Mouse (Mus musculus) T-helper 2 cell (primary cell): Measurements from ENCODE around the gene Tbx5.
"Not testable (repeated sequence)": the region's sequence is repeated elsewhere in the genome, so short reads cannot be mapped to it uniquely, and the experiment has no call there.

Experiments used
- in situ Hi-C: fragments of 300-600 bp; cut with MboI, MseI; formaldehyde crosslinking; loops from one replicate; pipeline ENCODE4 v1.15.1; 2025; ENCODE audit warnings: high pct_unique_total_duplicates

Tbx5 gene

GRCm38 (mm10) chr5:119841634-119842420 lies 9.4 kb downstream of the Tbx5 start:
- in situ Hi-C loops, result no loop called here

GRCm38 (mm10) chr5:119842701-119843393 lies 10.4 kb downstream of the Tbx5 start:
- in situ Hi-C loops, result no loop called here

GRCm38 (mm10) chr5:119843394-119843777 lies 10.9 kb downstream of the Tbx5 start:
- in situ Hi-C loops, result no loop called here

DNA sequence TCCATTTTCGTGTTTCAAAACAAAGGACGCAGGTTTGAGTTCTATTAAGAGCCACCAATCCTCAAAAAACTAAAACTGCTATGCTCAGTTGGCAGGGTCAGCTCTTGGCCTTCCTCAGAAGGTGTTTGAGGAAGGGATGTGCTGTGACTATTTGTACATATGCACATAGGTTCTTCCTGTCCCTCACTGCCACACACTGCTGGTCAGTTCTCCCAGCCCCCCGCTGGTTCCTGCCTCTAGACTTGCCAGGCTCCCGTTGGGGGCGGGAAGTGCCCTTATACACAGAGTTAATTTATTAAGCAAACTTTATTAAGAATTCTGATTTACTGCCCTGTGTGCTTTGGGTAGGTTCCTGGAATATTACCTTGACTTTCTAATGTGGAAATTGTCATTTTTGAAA lies 11.9 kb downstream of the Tbx5 start:
- in situ Hi-C loops, result no loop called here

GRCm38 (mm10) chr5:119844994-119845393 lies 12.5 kb downstream of the Tbx5 start:
- in situ Hi-C loops, result no loop called here

- in situ Hi-C loops, result no loop called here
Observed at GRCm38 (mm10) chr5:119857052-119857451, 24.6 kb downstream of the Tbx5 start.

DNA sequence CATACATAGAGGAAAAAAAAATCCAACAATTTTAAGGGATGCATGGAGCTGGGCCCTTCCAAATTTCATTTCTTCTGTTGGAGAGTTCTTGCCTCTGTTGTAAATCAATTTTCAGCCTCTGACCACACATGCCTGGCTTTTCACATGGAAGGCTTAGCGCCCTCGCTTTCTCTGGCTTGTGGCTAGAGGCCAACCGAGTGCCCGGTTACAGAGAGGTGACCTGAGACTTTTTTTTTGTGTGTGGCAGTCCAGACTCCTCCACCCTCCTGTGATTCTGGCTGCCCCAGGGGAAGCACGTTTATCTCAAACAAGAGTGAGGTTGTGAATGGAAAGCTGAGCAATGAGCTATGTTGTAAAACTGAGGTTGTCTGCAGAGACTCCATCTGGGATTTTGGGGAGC lies 28.8 kb downstream of the Tbx5 start:
- in situ Hi-C loops, result no loop called here

DNA sequence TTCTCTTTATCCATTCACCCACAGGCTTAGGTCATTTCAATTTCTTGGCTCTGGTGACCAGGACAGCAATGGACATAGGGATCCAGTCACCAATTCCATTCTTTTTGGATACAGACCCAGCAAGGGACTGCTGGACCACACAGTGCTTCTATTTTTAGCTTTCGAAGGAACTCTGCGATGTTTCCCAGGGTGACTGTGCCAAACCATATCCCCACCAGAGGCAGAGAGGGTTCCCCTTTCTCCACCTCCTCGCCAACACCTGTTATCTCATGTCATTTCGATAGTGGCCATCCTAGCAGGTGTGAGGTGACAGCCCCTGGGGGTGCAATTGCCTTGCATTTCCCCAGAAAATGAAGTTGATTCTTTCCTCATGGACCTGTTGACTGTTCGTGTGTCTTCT lies 30.0 kb downstream of the Tbx5 start:
- in situ Hi-C loops, result no loop called here

GRCm38 (mm10) chr5:119866277-119867235 lies 34.1 kb downstream of the Tbx5 start:
- in situ Hi-C loops, result no loop called here

DNA sequence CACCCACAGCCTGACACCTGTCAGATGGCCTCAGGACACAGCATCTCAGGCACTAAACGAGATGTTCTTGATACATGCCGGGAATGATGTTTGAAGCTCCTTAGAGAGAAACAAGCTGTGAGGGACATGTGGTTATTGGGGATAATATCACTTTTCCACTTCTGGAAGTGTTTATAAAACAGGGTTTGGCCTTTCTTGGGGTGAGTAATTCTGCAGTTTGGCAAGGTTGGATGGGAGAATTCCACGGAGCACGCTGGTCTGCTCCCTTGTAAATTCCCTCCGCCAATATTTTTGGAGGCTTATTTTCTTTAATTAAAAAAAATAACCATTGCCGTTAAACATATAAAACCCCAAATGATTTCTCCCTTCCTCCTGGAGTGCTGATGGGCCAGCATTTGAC lies 35.5 kb downstream of the Tbx5 start:
- in situ Hi-C loops, result no loop called here

DNA sequence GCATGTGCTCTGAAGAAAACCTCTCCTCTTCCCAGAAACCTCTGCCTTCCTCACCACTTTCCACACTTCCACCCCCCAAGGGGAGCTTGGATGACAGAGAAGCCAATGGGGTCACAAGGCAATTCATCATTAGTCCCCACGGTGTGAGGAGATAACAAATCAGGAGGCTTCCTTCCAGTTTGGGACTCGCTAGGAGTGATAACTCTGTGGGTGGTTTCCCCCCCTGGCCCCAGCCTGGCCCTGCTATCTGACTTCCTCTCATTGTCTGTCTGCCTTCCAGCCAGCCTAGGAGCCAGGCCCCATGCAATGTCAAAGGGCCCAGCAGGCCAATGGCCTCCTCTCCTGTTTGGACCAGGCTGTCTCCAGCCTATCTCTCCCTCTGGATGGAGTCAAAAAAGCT lies 43.0 kb downstream of the Tbx5 start:
- in situ Hi-C loops, result no loop called here

DNA sequence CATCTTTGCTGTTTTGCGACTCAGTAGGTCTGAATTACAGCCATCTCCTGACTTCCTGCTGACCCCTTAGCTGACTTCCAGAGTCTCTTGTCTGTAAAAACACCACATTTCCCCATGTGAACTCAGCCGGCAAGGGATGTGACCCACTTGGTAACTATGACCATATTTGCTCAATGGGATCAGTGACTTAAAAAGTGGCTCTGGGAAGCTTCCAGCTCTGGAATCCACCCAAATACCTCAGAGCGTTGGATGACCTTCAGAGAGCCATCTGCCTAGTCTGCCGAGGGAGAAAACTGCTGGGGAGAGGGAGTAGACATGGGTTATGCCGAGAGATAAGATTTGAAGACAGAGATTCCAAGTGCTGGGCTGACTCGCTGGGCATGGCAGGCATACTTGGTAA lies 44.7 kb downstream of the Tbx5 start:
- in situ Hi-C loops, result no loop called here

DNA sequence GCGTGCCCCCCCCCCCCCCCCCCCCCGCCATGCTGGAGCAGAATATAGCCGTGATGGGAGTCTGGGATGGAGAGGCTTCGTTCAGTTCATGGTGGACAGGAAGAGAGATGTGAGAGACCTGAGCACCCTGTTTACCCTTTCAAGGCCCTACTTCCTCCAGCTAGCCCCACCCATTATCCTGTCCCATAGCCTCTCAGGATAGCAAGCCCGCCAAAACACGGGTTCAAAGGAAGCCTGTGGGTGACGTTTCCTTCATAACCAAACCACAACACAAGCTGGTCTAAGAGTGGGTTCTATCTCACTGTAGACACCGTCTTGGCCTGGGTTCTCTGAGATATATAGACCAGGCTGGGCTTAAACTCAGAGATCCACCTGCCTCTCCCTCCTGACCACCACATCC lies 53.1 kb downstream of the Tbx5 start:
- in situ Hi-C loops, result no loop called here

- in situ Hi-C loops, result no loop called here
Observed at GRCm38 (mm10) chr5:119887381-119887780, 54.9 kb downstream of the Tbx5 start.

DNA sequence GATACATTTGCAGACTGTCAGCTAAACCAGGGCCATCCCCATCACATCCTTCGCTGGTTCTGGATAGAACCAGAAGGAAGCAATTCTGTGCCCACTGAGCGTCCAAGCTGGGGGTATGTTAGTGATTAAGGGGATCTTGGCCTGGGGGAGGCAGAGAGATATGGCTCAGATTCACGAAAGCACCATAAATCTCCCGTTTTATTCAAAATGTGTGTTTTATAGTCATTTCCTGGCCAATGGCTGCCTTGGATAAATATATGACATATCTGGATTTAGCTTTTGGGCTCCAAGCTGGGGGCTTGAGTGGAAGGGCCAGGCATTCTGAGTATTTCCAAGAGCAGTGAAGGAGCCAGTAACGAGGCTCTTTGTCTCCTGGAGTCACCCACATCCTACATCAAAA lies 59.5 kb downstream of the Tbx5 start:
- in situ Hi-C loops, result no loop called here

- in situ Hi-C loops, result no loop called here
Observed at GRCm38 (mm10) chr5:119893060-119893459, 60.6 kb downstream of the Tbx5 start.

- in situ Hi-C loops, result no loop called here
Observed at GRCm38 (mm10) chr5:119896605-119897004, 64.1 kb downstream of the Tbx5 start.

GRCm38 (mm10) chr5:119916551-119917171 lies 84.2 kb downstream of the Tbx5 start:
- in situ Hi-C loops, result no loop called here

DNA sequence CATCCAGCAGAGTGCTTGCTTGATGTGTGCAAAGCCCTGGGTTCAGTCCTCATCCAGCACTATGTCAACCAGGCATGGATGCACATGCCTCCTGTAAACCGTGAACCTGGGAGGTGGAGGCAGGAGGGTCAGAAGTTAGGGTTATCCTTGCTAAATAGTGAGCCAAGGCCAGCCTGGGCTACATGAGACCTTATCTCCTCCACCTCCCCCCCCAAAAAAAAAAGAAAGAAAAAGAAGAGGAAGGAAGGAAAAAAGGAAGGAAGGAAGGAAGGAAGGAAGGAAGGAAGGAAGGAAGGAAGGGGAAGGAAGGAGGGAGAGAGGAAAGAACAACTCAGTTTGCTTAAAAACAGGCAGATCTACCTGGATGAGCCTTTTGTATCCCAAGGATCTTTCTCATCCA lies 85.9 kb downstream of the Tbx5 start:
- in situ Hi-C loops, result not testable (repeated sequence)

DNA sequence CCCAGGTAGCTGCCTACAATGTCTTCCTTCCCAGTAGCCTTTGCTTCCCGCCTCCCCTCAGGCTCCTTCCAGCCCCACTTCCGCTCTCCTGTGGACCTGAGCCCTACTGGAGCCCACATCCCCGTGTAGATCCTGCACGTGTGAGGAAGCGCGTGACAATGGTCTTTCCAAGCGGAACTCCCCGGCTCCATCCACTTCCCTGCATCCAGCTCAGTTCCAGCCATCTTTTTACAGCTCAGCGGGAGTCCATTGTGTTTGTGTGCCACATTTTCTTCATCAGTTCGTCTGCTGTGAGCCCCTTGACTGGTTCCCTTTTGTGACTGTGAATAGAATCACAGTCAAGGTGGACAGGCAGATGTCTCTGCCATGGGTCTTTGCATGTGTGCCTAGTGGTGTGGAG lies 88.5 kb downstream of the Tbx5 start:
- in situ Hi-C loops, result no loop called here

- in situ Hi-C loops, result no loop called here
Observed at GRCm38 (mm10) chr5:119922229-119922628, 89.8 kb downstream of the Tbx5 start.
